Mouse (Mus musculus): ENCODE data around the gene D630039A03Rik.

D630039A03Rik gene

DNA sequence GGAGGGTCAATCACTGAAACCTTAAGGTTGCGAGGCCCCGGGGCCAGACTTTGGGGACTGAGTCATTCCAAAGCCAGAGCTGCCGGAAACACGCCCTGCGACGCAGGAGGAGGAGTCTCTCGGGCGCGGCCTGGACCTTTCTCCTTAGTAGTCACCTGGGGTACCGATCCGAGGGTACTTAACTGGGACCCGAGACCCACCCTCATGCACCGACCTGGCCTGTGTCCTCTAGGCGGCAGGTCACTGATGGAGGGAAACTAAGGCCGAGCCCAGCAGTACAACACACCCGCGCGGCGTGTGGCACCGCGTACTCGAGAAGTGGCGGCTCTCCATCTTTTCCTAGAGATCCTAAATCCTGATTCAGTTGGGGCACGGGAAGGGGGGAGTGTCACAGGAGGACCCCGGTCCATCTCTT, 39.5 kb upstream of the D630039A03Rik start:
- Histone ChIP-seq H3K27me3 (ENCODE audit: insufficient read depth, low read length) (0 out of 2 replicates have a peak, but pooled peaks cover 9% of the 10 kb centered on the region), H3K36me3 (ENCODE audit: insufficient read depth, low read length) (peaks cover 33% of the 10 kb centered on the region), H3K4me3 (replicated peaks; ENCODE audit: low read length) (peak overlapping the region; percentile 96), H3K9me3 (ENCODE audit: low read length) (no peaks in the 10 kb centered on the region), H3K4me1 (replicated peaks; ENCODE audit: low read depth, low read length) (peaks cover 68% of the 10 kb centered on the region)
- no peak for TF ChIP-seq CTCF (conservative IDR thresholded peaks at IDR 0.05; ENCODE audit: low read length)
- no peak for TF ChIP-seq NANOG (IDR thresholded peaks at IDR 0.05; ENCODE audit: borderline replicate concordance, low read length)
- TF ChIP-seq POU5F1 (IDR thresholded peaks at IDR 0.05; ENCODE audit: borderline replicate concordance, low read length): no peak

- Histone ChIP-seq H3K27me3 (ENCODE audit: insufficient read depth, low read length) (0 out of 2 replicates have a peak, but pooled peaks cover 9% of the 10 kb centered on the region), H3K4me1 (replicated peaks; ENCODE audit: low read depth, low read length) (peaks cover 73% of the 10 kb centered on the region), H3K4me3 (replicated peaks; ENCODE audit: low read length) (peak overlapping the region; percentile 96), H3K36me3 (ENCODE audit: insufficient read depth, low read length) (peaks cover 39% of the 10 kb centered on the region), H3K9me3 (ENCODE audit: low read length) (no peaks in the 10 kb centered on the region)
- no peak for TF ChIP-seq CTCF (conservative IDR thresholded peaks at IDR 0.05; ENCODE audit: low read length)
- no peak for TF ChIP-seq NANOG (IDR thresholded peaks at IDR 0.05; ENCODE audit: borderline replicate concordance, low read length)
- TF ChIP-seq POU5F1 (IDR thresholded peaks at IDR 0.05; ENCODE audit: borderline replicate concordance, low read length): no peak
Measured at GRCm38 (mm10) chr4:57954991-57955390, 38.9 kb upstream of the D630039A03Rik start.

- Histone ChIP-seq H3K4me1 (replicated peaks; ENCODE audit: low read depth, low read length) (peaks cover 76% of the 10 kb centered on the region), H3K4me3 (replicated peaks; ENCODE audit: low read length) (peak overlapping the region; percentile 96), H3K36me3 (ENCODE audit: insufficient read depth, low read length) (peaks cover 43% of the 10 kb centered on the region), H3K9me3 (ENCODE audit: low read length) (no peaks in the 10 kb centered on the region), H3K27me3 (ENCODE audit: insufficient read depth, low read length) (0 out of 2 replicates have a peak, but pooled peaks cover 9% of the 10 kb centered on the region)
- TF ChIP-seq CTCF (conservative IDR thresholded peaks at IDR 0.05; ENCODE audit: low read length): no peak
- no peak for TF ChIP-seq NANOG (IDR thresholded peaks at IDR 0.05; ENCODE audit: borderline replicate concordance, low read length)
- no peak for TF ChIP-seq POU5F1 (IDR thresholded peaks at IDR 0.05; ENCODE audit: borderline replicate concordance, low read length)
Measured at GRCm38 (mm10) chr4:57954580-57954979, 38.5 kb upstream of the D630039A03Rik start.

DNA sequence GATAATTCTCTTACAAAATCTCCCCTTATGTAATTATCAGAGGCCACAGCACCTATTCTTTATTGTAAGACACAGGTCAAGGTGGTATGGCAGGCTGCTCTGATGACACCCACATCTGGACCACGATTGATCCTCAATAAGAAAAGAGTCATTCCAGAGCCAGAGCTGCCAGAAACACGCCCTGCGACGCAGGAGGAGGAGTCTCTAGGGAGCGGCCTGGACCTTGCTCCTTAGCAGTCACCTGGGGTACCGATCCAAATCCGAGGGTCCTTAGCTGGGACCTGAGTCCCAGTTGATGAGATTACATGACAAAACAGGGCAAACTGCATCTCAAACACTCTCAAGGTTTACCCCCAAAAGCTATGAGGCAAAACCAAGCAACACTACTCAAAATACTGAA, 37.7 kb upstream of the D630039A03Rik start:
- H3K4me3 ChIP-seq (replicated peaks; ENCODE audit: low read length): peak overlapping the region; percentile 96
- 0 out of 2 replicates have a peak, but pooled peaks cover 4% of the 10 kb centered on the region for H3K27me3 ChIP-seq (ENCODE audit: insufficient read depth, low read length)
- no peaks in the 10 kb centered on the region for H3K9me3 ChIP-seq (ENCODE audit: low read length)
- H3K4me1 ChIP-seq (replicated peaks; ENCODE audit: low read depth, low read length): peaks cover 77% of the 10 kb centered on the region
- peaks cover 51% of the 10 kb centered on the region for H3K36me3 ChIP-seq (ENCODE audit: insufficient read depth, low read length)
- TF ChIP-seq CTCF (conservative IDR thresholded peaks at IDR 0.05; ENCODE audit: low read length) (no peak), NANOG (IDR thresholded peaks at IDR 0.05; ENCODE audit: borderline replicate concordance, low read length) (no peak), POU5F1 (IDR thresholded peaks at IDR 0.05; ENCODE audit: borderline replicate concordance, low read length) (no peak)

GRCm38 (mm10) chr4:57952891-57953290, 36.8 kb upstream of the D630039A03Rik start:
- Histone ChIP-seq H3K36me3 (ENCODE audit: insufficient read depth, low read length) (peaks cover 60% of the 10 kb centered on the region), H3K27me3 (ENCODE audit: insufficient read depth, low read length) (no peaks in the 10 kb centered on the region), H3K9me3 (ENCODE audit: low read length) (no peaks in the 10 kb centered on the region), H3K4me1 (replicated peaks; ENCODE audit: low read depth, low read length) (peaks cover 77% of the 10 kb centered on the region), H3K4me3 (replicated peaks; ENCODE audit: low read length) (no peak overlapping the region)
- TF ChIP-seq CTCF (conservative IDR thresholded peaks at IDR 0.05; ENCODE audit: low read length): no peak
- TF ChIP-seq NANOG (IDR thresholded peaks at IDR 0.05; ENCODE audit: borderline replicate concordance, low read length): no peak
- TF ChIP-seq POU5F1 (IDR thresholded peaks at IDR 0.05; ENCODE audit: borderline replicate concordance, low read length): no peak

DNA sequence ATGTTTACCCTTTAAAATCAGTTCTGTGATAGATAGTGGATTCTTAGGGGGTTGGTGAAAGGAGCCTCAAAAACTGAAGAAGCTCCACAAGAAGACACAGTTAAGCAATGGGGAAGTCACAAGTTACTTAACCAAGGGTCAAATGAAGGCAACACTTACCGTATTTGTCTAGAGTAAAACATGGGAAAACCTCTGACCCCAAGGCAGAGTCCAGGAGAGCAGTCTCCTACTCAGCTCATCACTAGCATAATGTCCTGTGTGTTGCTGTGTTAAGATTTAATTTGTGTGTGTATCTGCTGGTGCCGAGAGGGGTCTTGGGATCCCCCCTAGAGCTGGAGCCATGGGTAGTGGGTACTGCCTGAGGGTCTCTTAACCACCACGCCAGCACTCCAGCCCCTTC, 36.3 kb upstream of the D630039A03Rik start:
- Histone ChIP-seq H3K27me3 (ENCODE audit: insufficient read depth, low read length) (no peaks in the 10 kb centered on the region), H3K36me3 (ENCODE audit: insufficient read depth, low read length) (peaks cover 64% of the 10 kb centered on the region), H3K9me3 (ENCODE audit: low read length) (no peaks in the 10 kb centered on the region), H3K4me1 (replicated peaks; ENCODE audit: low read depth, low read length) (peaks cover 77% of the 10 kb centered on the region), H3K4me3 (replicated peaks; ENCODE audit: low read length) (0 out of 2 replicates have a peak overlapping the region, but pooled peaks have one; percentile 10)
- TF ChIP-seq NANOG (IDR thresholded peaks at IDR 0.05; ENCODE audit: borderline replicate concordance, low read length) (no peak), CTCF (conservative IDR thresholded peaks at IDR 0.05; ENCODE audit: low read length) (no peak), POU5F1 (IDR thresholded peaks at IDR 0.05; ENCODE audit: borderline replicate concordance, low read length) (no peak)

DNA sequence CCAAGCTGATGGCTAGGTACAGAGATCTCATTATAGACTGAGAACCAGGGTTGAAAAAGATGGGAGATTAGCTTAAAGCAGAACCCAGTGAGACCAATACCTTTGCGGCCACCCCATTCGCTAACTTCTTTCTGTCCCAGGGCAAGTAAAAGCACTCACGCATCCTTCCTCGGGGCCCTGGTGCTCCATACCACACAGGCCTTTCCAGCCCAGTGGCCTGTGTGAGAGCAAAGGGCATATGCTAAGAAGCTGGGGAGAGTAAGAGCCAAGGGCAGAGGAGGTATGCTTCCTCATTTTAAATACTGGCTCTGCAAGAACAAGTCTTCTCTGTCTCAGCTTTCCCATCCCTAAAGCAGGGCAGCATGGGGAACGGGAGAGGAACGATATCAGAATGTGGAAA, 33.8 kb upstream of the D630039A03Rik start:
- Histone ChIP-seq H3K36me3 (ENCODE audit: insufficient read depth, low read length) (peaks cover 89% of the 10 kb centered on the region), H3K9me3 (ENCODE audit: low read length) (no peaks in the 10 kb centered on the region), H3K27me3 (ENCODE audit: insufficient read depth, low read length) (no peaks in the 10 kb centered on the region), H3K4me1 (replicated peaks; ENCODE audit: low read depth, low read length) (peaks cover 75% of the 10 kb centered on the region), H3K4me3 (replicated peaks; ENCODE audit: low read length) (no peak overlapping the region)
- TF ChIP-seq POU5F1 (IDR thresholded peaks at IDR 0.05; ENCODE audit: borderline replicate concordance, low read length) (no peak), CTCF (conservative IDR thresholded peaks at IDR 0.05; ENCODE audit: low read length) (no peak), NANOG (IDR thresholded peaks at IDR 0.05; ENCODE audit: borderline replicate concordance, low read length) (no peak)

DNA sequence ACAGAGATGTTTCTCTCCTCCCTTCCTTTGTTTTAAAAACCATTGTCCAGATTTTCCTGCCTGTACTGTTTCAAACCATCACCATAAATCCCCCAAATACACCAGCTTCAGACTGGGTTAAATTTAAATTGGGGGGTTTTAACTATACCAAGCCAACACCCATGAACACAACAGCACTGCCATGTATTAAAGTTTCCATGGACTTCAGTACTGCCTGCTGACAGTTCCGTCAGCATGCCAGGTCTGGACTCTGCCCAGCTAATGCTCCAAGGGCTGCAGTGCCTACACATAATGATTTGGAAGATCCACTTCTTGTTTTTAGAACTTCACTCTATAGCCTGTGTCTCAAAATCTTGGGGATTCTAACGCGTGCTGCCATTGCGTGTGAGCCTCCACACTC, 31.4 kb upstream of the D630039A03Rik start:
- TF ChIP-seq CTCF (conservative IDR thresholded peaks at IDR 0.05; ENCODE audit: low read length): no peak
- TF ChIP-seq POU5F1 (IDR thresholded peaks at IDR 0.05; ENCODE audit: borderline replicate concordance, low read length): no peak
- TF ChIP-seq NANOG (IDR thresholded peaks at IDR 0.05; ENCODE audit: borderline replicate concordance, low read length): no peak
- H3K4me1 ChIP-seq (replicated peaks; ENCODE audit: low read depth, low read length): peaks cover 55% of the 10 kb centered on the region
- H3K27me3 ChIP-seq (ENCODE audit: insufficient read depth, low read length): no peaks in the 10 kb centered on the region
- H3K36me3 ChIP-seq (ENCODE audit: insufficient read depth, low read length): peaks cover 99% of the 10 kb centered on the region
- H3K9me3 ChIP-seq (ENCODE audit: low read length): no peaks in the 10 kb centered on the region
- no peak overlapping the region for H3K4me3 ChIP-seq (replicated peaks; ENCODE audit: low read length)

DNA sequence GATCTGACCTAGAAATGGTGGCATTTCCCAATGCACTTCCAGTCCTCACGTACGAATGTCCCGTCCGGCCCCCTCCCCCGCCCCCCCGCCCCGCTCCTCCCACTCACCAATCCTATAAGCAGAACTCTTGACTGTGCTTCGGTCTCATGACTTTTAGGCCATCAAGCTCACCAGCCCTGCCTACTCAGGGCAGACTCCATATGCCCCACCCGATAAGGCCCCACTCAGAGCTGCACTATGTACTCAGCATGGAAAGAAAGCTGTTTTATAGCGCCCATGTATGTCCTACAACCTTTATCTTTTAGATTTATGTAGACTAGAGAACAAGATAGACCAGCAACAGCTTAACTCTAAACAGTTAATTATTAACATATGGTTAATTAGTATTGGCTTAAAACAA, 30.9 kb upstream of the D630039A03Rik start:
- no peak for TF ChIP-seq CTCF (conservative IDR thresholded peaks at IDR 0.05; ENCODE audit: low read length)
- no peak for TF ChIP-seq NANOG (IDR thresholded peaks at IDR 0.05; ENCODE audit: borderline replicate concordance, low read length)
- TF ChIP-seq POU5F1 (IDR thresholded peaks at IDR 0.05; ENCODE audit: borderline replicate concordance, low read length): no peak
- Histone ChIP-seq H3K4me1 (replicated peaks; ENCODE audit: low read depth, low read length) (peaks cover 51% of the 10 kb centered on the region), H3K9me3 (ENCODE audit: low read length) (no peaks in the 10 kb centered on the region), H3K27me3 (ENCODE audit: insufficient read depth, low read length) (no peaks in the 10 kb centered on the region), H3K4me3 (replicated peaks; ENCODE audit: low read length) (no peak overlapping the region), H3K36me3 (ENCODE audit: insufficient read depth, low read length) (peaks cover 99% of the 10 kb centered on the region)
